Mouse (Mus musculus) embryonic stem cell, embryonic (primary cell): ENCODE measurements at regions not wholly inside any gene's neighbourhood (a gene's known extent, or its start where the extent isn't known, plus 50 kb on each side); places are given as distances from the start of the nearest gene placed in this dataset.

ENCODE experiments used
- CTCF ChIA-PET, 4 experiments: fragments of 300-600 bp in 2 of 4; fragments of 350-600 bp in 2 of 4; sonication (Branson Sonifier 250); formaldehyde crosslinking; loops; one replicate each; lab custom pipeline; 2022; ENCODE audit warnings: inconsistent platforms in 2 of 4; lab: Charles Lee
- POLR2A ChIA-PET, 4 experiments: fragments of 300-600 bp in 2 of 4; fragments of 350-600 bp in 2 of 4; sonication (Branson Sonifier 250); formaldehyde crosslinking; loops; one replicate each; lab custom pipeline; 2022; ENCODE audit warnings: antibody characterized with exemption in 4 of 4, inconsistent platforms in 1 of 4; lab: Charles Lee

GRCm38 (mm10) chr9:113394320-113394719, 313.7 kb downstream of the Pdcd6ip start:
- CTCF ChIA-PET: no interaction called here
- POLR2A ChIA-PET: no interaction called here

GRCm38 (mm10) chr9:113387356-113387755, 320.7 kb downstream of the Pdcd6ip start:
- CTCF ChIA-PET: no interaction called here
- POLR2A ChIA-PET: interaction anchor here in 1 of 4 experiments (0.7 kb wide), 1 partner anchor 320 kb away, joined by 3 read pairs; no protein-coding TSS in a partner anchor

- CTCF ChIA-PET: no interaction called here
- POLR2A ChIA-PET: interaction anchor here in 1 of 4 experiments (1.1 kb wide), 1 partner anchor 51 kb away, joined by 3 read pairs; no protein-coding TSS in a partner anchor
Measured at GRCm38 (mm10) chr9:113381591-113382110, 326.4 kb downstream of the Pdcd6ip start.

- POLR2A ChIA-PET: interaction anchor here in 1 of 4 experiments (0.6 kb wide), 1 partner anchor 476 kb away, joined by 4 read pairs; no protein-coding TSS in a partner anchor
- CTCF ChIA-PET: no interaction called here
Measured at GRCm38 (mm10) chr9:113380408-113381129, 327.5 kb downstream of the Pdcd6ip start.

GRCm38 (mm10) chr9:113378525-113378924, 329.5 kb downstream of the Pdcd6ip start:
- CTCF ChIA-PET: no interaction called here

GRCm38 (mm10) chr9:113371718-113372306, 336.2 kb downstream of the Pdcd6ip start:
- CTCF ChIA-PET: no interaction called here
- POLR2A ChIA-PET: no interaction called here

More at GRCm38 (mm10) chr9:113378525-113378924, 329.5 kb downstream of the Pdcd6ip start:
- POLR2A ChIA-PET: no interaction called here

GRCm38 (mm10) chr9:113347942-113348341, 360.1 kb downstream of the Pdcd6ip start:
- CTCF ChIA-PET: no interaction called here
- POLR2A ChIA-PET: no interaction called here

GRCm38 (mm10) chr9:113346531-113346930, 361.5 kb downstream of the Pdcd6ip start:
- CTCF ChIA-PET: no interaction called here
- POLR2A ChIA-PET: no interaction called here

GRCm38 (mm10) chr9:113342131-113342530, 365.9 kb downstream of the Pdcd6ip start:
- CTCF ChIA-PET: no interaction called here
- POLR2A ChIA-PET: no interaction called here

GRCm38 (mm10) chr9:113340838-113341237, 367.2 kb downstream of the Pdcd6ip start:
- POLR2A ChIA-PET: no interaction called here
- CTCF ChIA-PET: no interaction called here

GRCm38 (mm10) chr9:113340036-113340435, 368.0 kb downstream of the Pdcd6ip start:
- ChIA-PET CTCF (no interaction called here), POLR2A (interaction anchor here in 1 of 4 experiments (0.6 kb wide), 1 partner anchor 142 kb away, joined by 3 read pairs; no protein-coding TSS in a partner anchor)

GRCm38 (mm10) chr9:113324489-113324888, 383.6 kb downstream of the Pdcd6ip start:
- CTCF ChIA-PET: no interaction called here
- POLR2A ChIA-PET: interaction anchor here in 1 of 4 experiments (0.6 kb wide), 1 partner anchor 346 kb away, joined by 4 read pairs; no protein-coding TSS in a partner anchor

GRCm38 (mm10) chr9:113309707-113310574, 398.1 kb downstream of the Pdcd6ip start:
- CTCF ChIA-PET: no interaction called here
- POLR2A ChIA-PET: no interaction called here

- ChIA-PET POLR2A (interaction anchor here in 1 of 4 experiments (1.6 kb wide), 1 partner anchor 126 kb away, joined by 3 read pairs; no protein-coding TSS in a partner anchor), CTCF (no interaction called here)
Measured at GRCm38 (mm10) chr9:113305761-113306160, 402.3 kb downstream of the Pdcd6ip start.

- ChIA-PET POLR2A (interaction anchor here in 1 of 4 experiments (0.6 kb wide), 2 partner anchors 104 to 486 kb away, joined by 3 to 4 read pairs; no protein-coding TSS in a partner anchor), CTCF (interaction anchor here in 3 of 4 experiments (0.6 kb wide), 4 partner anchors 19 to 1938 kb away, joined by 3 to 4 read pairs (median 3); no protein-coding TSS in a partner anchor)
Measured at GRCm38 (mm10) chr9:113302429-113302828, 405.6 kb downstream of the Pdcd6ip start.

- CTCF ChIA-PET: interaction anchor here in 3 of 4 experiments (0.6 to 1.3 kb wide), 7 partner anchors 52 to 614 kb away, joined by 3 to 4 read pairs (median 3); no protein-coding TSS in a partner anchor
- POLR2A ChIA-PET: interaction anchor here in 1 of 4 experiments (0.6 kb wide), 1 partner anchor 463 kb away, joined by 3 read pairs; no protein-coding TSS in a partner anchor
Measured at GRCm38 (mm10) chr9:113300846-113301245, 407.2 kb downstream of the Pdcd6ip start.

- POLR2A ChIA-PET: no interaction called here
Measured at GRCm38 (mm10) chr9:113299900-113300299, 408.2 kb downstream of the Pdcd6ip start.

GRCm38 (mm10) chr9:113295850-113296467, 412.1 kb downstream of the Pdcd6ip start:
- ChIA-PET POLR2A (no interaction called here), CTCF (interaction anchor here in 1 of 4 experiments (1.2 kb wide), 1 partner anchor 146 kb away, joined by 4 read pairs; no protein-coding TSS in a partner anchor)

More at GRCm38 (mm10) chr9:113299900-113300299, 408.2 kb downstream of the Pdcd6ip start:
- CTCF ChIA-PET: interaction anchor here in 3 of 4 experiments (0.6 to 1.3 kb wide), 3 partner anchors 51 to 264 kb away, joined by 3 to 4 read pairs (median 3); no protein-coding TSS in a partner anchor
